Comparison of ENCODE assay signal across 17 mouse cellular contexts in the genomic region with DNA sequence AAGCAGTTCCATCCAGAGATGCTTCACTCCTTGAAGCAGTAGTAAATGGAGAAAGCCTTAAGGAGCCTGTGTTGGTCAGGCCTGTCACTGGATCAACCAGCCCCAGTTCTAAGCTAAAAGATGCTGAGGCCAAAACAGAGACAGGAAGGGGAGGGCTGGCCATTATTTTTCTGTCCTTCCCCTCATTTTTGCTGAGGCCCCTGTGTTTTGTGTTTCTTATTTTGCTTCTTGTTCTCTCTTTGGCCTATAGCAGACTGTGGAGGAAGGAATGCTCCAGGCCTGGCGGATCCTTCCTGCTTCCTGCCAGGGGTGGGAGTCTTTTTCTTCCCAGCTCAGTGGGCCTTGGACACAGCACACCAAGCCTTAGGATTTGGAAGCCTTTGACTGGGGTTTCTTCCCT. TPM values are rescaled to one million over a fixed set of nuclear protein-coding genes. Genes with fewer than 3 reads are reported as not detected.
"Had no signal": no experiment of that assay in that cellular context is flagged by ENCODE, and none has a peak within 500 bp of the region (broad histone marks: within the 10 kb centered on the region; RNA-seq: fewer than 3 reads in every experiment).

No protein-coding gene starts in this region.

- DNase-seq: kidney, adult 18-20 months; kidney, postnatal 10 days; kidney, postnatal 4 days; midbrain, embryonic 14.5 days; right cerebral cortex, adult 18-20 months; right cerebral cortex, postnatal 25 days; thymus, adult 2 months; thymus, postnatal 25 days had no signal

- H3K4me3 ChIP-seq: limb, embryonic 10.5 days; midbrain, embryonic 10.5 days; myocyte; neural tube, embryonic 15.5 days; stomach, embryonic 15.5 days had no signal

- H3K27me3 ChIP-seq: neural tube, embryonic 15.5 days; stomach, embryonic 15.5 days had no signal

- H3K36me3 ChIP-seq: limb, embryonic 10.5 days; midbrain, embryonic 10.5 days; neural tube, embryonic 15.5 days; stomach, embryonic 15.5 days had no signal

- H3K9me3 ChIP-seq: limb, embryonic 10.5 days; midbrain, embryonic 10.5 days; neural tube, embryonic 15.5 days; stomach, embryonic 15.5 days had no signal

- H3K4me2 ChIP-seq: neural tube, embryonic 15.5 days; stomach, embryonic 15.5 days had no signal

- H3K9ac ChIP-seq: neural tube, embryonic 15.5 days; stomach, embryonic 15.5 days had no signal

- H3K4me1 ChIP-seq: limb, embryonic 10.5 days; midbrain, embryonic 10.5 days; neural tube, embryonic 15.5 days; stomach, embryonic 15.5 days had no signal

- H3K27ac ChIP-seq: limb, embryonic 10.5 days; midbrain, embryonic 10.5 days; neural tube, embryonic 15.5 days; stomach, embryonic 15.5 days had no signal

RNA-seq across cellular contexts. Expression of a gene that starts 23.5 kb away (rescaled TPM):
- polyA plus RNA-seq: myocyte had no signal

RNA-seq across cellular contexts. Expression of a gene that starts 41.5 kb away (rescaled TPM):
- total RNA-seq: layer of hippocampus, adult 8-10 months; layer of hippocampus, postnatal 14 days; left cerebral cortex, postnatal 10 days had no signal
- polyA plus RNA-seq: midbrain, embryonic 10.5 days; midbrain, embryonic 14.5 days; myocyte; neural tube, embryonic 11.5 days; neural tube, embryonic 15.5 days had no signal
